Mouse (Mus musculus) hindbrain, embryonic 11.5 days (tissue): ENCODE data around the gene Rab35. TPM values are rescaled to one million over a fixed set of nuclear protein-coding genes. Genes with fewer than 3 reads are reported as not detected.

ENCODE experiments used
- ATAC-seq: fragments of 200-750 bp; cut with Nextera tagmentation; 2 replicates; pipeline ENCODE4 v1.8.0; 2017; ENCODE audit warnings: mild to moderate bottlenecking, moderate TSS enrichment, moderate library complexity; ENCODE audit not compliant: low FRiP score
- DNase-seq: peaks from one replicate; pipeline ENCODE4 v3.0.0-alpha.2; 2015; ENCODE audit warnings: low spot score
- H3K27ac ChIP-seq: fragments of 300-500 bp; sonication (generic); 2 replicates; pipeline ENCODE4 v1.5.1; 2014; ENCODE audit warnings: mild to moderate bottlenecking, low read depth, low read length
- H3K27me3 ChIP-seq: fragments of 300-500 bp; sonication (generic); 2 replicates; pipeline ENCODE4 v1.6.1; 2014; ENCODE audit warnings: mild to moderate bottlenecking, low read length, moderate library complexity, mixed read lengths; ENCODE audit not compliant: control insufficient read depth, insufficient read depth
- H3K36me3 ChIP-seq: fragments of 300-500 bp; sonication (generic); 2 replicates; pipeline ENCODE4 v1.6.1; 2014; ENCODE audit warnings: mild to moderate bottlenecking, low read length, moderate library complexity, mixed read lengths; ENCODE audit not compliant: control insufficient read depth, insufficient read depth
- H3K4me1 ChIP-seq: fragments of 300-500 bp; sonication (generic); replicated peaks from 2 replicates; pipeline ENCODE4 v1.6.1; 2014; ENCODE audit warnings: low read length, mixed read lengths; ENCODE audit not compliant: control insufficient read depth, insufficient read depth
- H3K4me2 ChIP-seq: fragments of 300-500 bp; sonication (generic); replicated peaks from 2 replicates; pipeline ENCODE4 v1.6.1; 2014; ENCODE audit warnings: mild to moderate bottlenecking, low read depth, low read length
- H3K4me3 ChIP-seq: fragments of 300-500 bp; sonication (generic); 2 replicates; pipeline ENCODE4 v1.5.1; 2014; ENCODE audit warnings: low read depth, low read length
- H3K9ac ChIP-seq: fragments of 300-500 bp; sonication (generic); 2 replicates; pipeline ENCODE4 v1.6.1; 2014; ENCODE audit warnings: low read depth, low read length
- H3K9me3 ChIP-seq: fragments of 300-500 bp; sonication (generic); 2 replicates; pipeline ENCODE4 v1.6.1; 2016; ENCODE audit warnings: low read length; ENCODE audit not compliant: control insufficient read depth
- WGBS: fragments of 180-500 bp; shearing (Covaris S2); extraction: QIAGEN DNeasy Blood & Tissue Kit; methylation state at CpG from one replicate; pipeline ENCODE4 v1.1.7; 2014; 5-methylcytosine and 5-hydroxymethylcytosine counted together
- polyA plus RNA-seq: library from polyadenylated mRNA; unstranded; fragments of >200 nt; fragmentation: Nextera tagmentation; extraction: Ambion mirVana; gene quantifications from 2 replicates; pipeline ENCODE4 v1.2.1, GENCODE M21; 2014

Rab35 gene
- polyA plus RNA-seq, 1 experiment from 2014 or later = 18.8 TPM

DNA sequence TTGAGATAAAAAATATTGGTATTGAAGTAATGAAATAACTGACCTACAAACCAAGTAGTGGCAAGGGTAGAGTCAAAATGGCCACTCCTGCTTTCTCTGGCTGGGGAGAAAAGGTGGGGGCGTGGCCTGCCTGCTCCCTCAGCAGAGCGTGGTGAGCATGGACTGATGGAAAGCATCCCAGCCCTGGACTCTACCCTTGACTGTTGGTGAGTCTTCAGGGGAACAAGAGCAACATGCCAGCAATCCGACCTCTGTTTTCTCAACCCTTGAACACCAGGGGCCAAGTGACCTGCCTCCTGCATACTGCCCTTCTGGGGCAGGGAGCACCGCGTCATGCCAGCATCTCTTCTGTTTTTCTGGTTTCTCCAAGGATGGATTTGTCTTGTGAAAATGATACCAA is 65.1 kb downstream of the Rab35 start:
- H3K4me2 ChIP-seq = no peak overlapping the region
- no peaks in the 10 kb centered on the region for H3K27me3 ChIP-seq
- no peak overlapping the region for H3K4me3 ChIP-seq
- H3K9ac ChIP-seq = no peak overlapping the region
- H3K9me3 ChIP-seq = no peaks in the 10 kb centered on the region
- WGBS = 66% methylated on average over 5 of the region's 5 CpGs
- no peak overlapping the region for H3K27ac ChIP-seq
- H3K4me1 ChIP-seq = no peaks in the 10 kb centered on the region
- no peak for ATAC-seq
- no peak for DNase-seq
- no peaks in the 10 kb centered on the region for H3K36me3 ChIP-seq

Other genes with a start within 250 kb of the Rab35 start
- gene Msi1, start 202.3 kb upstream of the Rab35 start, polyA plus RNA-seq = 136 and 141 TPM in 2 replicates
- 0.56 and 1.1 TPM in 2 replicates for gene Pla2g1b, start 165.6 kb upstream of the Rab35 start, polyA plus RNA-seq
- gene Sirt4, start 147.2 kb upstream of the Rab35 start, polyA plus RNA-seq = 21.3 and 23.1 TPM in 2 replicates
- gene Pxn, start 125.2 kb upstream of the Rab35 start, polyA plus RNA-seq = 9.0 and 10.1 TPM in 2 replicates
- 1,244 and 1,247 TPM in 2 replicates for gene Rplp0, start 72.4 kb upstream of the Rab35 start, polyA plus RNA-seq
- 31.8 and 39.4 TPM in 2 replicates for gene Gcn1l1, start 66.7 kb upstream of the Rab35 start, polyA plus RNA-seq
- gene Bicdl1, start 99.7 kb downstream of the Rab35 start, polyA plus RNA-seq = 12.0 and 15.8 TPM in 2 replicates
- 27.1 and 33.6 TPM in 2 replicates for gene Cit, start 213.4 kb downstream of the Rab35 start, polyA plus RNA-seq